Mouse (Mus musculus) spleen, adult 12 weeks (tissue): ENCODE data around the gene Evi5.

Source experiments
- DNase-seq: peaks from one replicate; pipeline ENCODE4 v3.0.0; 2022; ENCODE audit warnings: low spot score

The Evi5 gene

DNA sequence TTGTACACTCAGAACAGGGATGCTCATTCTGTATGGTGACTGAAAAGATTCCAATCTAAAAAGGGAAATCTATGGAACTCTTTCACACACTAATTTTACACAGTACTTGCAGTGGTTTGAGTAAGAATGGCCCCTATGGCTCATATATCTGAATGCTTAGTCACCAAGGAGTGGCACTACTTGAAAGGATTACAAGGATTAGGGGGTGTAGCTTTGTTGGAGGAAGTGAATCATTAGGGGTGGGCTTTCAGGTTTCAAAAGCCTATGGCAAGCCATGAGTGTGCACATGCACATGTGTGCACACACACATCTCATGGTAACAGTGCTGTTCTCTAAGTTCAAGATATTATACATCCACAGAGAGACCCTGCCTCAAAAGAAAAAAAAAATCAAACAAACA, 72.3 kb downstream of the Evi5 start:
- DNase-seq, result no peak

- no peak for DNase-seq
Observed at GRCm38 (mm10) chr5:107801234-107801633, 73.7 kb downstream of the Evi5 start.

GRCm38 (mm10) chr5:107798290-107798689, 76.6 kb downstream of the Evi5 start:
- no peak for DNase-seq

DNA sequence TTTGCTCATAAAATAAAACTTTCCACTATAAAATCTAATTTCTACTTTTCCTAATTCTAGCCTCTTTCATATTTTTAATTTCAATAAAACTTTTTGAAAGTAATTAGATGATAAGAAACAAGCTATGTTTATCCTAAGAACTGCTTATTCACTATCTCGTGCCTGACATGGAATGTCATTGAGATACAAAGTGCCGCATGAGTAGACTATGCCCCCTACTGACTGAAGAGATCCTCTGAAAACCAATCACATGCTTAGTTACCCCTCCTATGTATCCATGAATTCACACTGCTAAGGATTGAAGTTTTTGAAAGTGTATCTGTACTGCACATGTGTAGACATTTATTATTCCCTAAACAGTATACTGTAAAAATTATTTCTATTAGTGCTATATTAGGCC, 81.0 kb downstream of the Evi5 start:
- DNase-seq, result no peak

GRCm38 (mm10) chr5:107793258-107793657, 81.6 kb downstream of the Evi5 start:
- no peak for DNase-seq

DNA sequence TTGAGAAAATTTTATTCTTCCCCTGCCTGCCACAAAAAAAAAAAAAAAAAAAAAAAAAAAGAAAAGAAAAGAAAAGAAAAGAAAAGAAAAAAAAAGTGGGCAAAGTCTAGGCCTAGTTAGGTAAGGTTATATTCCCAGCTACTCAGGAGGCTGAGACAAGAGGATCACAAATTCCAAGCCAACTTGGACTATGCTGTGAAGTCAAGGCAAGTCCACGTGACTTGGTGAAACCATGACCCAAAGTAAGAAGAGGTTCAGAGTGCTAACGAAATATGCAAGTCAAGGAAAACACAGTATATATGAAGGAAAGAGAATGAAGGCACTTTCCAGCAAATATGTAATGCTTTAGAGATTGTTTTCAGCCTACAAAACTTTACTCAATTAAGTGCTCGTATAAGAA, 82.4 kb downstream of the Evi5 start:
- DNase-seq, result no peak

DNA sequence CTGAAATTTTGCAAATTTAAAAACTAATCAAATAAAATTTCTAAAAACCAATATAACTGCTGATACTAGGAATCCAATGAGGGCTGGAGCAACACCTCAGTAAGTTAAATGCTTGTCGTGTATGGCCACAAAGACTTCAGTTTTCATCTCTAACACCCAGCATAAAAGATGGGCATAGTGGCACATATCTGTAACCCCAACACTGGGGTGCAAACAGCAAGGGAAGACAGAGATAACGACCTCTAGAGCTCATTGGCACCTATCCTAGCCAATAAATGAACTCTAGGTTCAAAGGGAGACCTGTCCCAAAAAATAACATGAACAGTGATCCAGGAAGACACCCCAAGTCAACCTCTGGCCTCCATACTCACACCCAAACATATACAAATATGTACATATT, 82.9 kb downstream of the Evi5 start:
- DNase-seq, result no peak

DNA sequence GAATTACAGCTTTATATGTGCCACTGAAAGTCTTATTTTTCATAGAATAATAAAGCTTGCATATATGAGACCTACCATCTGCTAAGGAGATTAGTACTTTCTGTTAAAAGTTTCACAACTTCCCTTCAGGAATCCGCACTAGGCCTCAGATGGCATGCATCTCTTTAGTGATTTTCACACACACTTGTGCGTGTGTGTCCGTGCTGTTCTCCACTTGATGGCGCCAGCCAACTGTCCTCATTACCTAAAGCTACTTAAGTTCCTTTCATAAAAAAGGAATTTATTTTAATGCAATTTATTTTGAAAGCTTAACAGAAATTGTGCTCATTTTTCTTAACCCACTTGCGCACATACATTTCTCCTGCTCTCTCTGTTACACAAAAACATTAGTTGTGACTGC, 85.4 kb downstream of the Evi5 start:
- DNase-seq, result no peak

- no peak for DNase-seq
Observed at GRCm38 (mm10) chr5:107787682-107788443, 87.0 kb downstream of the Evi5 start.

GRCm38 (mm10) chr5:107782360-107782759, 92.5 kb downstream of the Evi5 start:
- DNase-seq, result no peak

- no peak for DNase-seq
Observed at GRCm38 (mm10) chr5:107778763-107779162, 96.1 kb downstream of the Evi5 start.

GRCm38 (mm10) chr5:107777545-107777830, 97.4 kb downstream of the Evi5 start:
- no peak for DNase-seq

DNA sequence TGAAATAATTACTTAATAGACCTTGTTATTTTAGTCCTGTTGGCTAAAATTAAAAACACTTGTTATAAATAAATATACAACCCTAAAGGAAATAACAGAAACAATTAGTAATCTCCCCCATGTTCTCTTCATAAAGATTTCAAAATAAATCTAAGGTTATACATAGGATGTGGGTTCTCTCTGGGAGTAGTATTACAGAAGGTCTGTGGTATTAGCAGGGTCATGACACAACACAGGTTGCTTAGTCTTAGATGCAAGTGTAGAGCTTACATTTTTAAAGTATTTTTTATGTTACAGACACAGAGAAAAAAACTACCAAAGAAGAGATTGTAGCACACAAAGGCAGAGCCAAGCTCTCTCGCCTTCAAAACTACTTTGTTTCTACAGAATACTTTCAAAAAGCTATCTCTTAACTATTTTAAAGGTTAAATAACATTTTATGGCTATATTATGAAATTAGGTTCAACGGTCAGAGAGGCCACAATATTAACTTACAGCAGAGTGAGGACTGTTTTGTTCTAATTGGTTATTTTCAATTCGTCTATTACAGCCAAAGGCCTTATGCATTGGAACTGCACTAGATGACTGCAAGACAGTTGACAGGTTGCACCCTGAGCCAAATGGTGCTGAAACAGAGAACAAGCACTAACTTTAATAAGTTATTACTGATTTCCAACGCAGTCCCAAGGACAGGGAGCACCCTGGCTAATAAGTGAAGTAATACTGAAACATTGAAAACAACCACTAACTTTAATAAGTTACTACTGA, 97.9 kb downstream of the Evi5 start:
- DNase-seq, result no peak

- DNase-seq, result no peak
Observed at GRCm38 (mm10) chr5:107775875-107776274, 99.0 kb downstream of the Evi5 start.

GRCm38 (mm10) chr5:107772049-107772448, 102.9 kb downstream of the Evi5 start:
- DNase-seq, result no peak

DNA sequence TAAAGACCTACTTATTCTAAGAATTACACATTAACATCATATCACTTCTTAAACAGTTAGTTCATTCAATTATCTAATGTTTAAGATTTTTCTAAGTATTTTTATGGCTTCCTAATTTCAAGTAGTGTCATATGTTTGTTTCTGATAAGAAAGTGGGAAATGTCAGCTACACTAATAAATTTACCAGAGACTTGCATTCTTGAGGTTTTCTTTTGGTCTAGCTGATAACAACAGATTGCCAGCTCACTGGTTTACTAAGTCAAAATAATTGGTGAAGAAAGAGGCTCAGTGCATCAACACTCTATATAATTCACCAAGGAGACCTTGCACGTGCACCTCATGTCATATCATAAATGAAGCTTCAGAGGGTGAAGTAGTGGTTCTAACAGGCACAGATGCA, 106.7 kb downstream of the Evi5 start:
- DNase-seq, result no peak

- DNase-seq, result no peak
Observed at GRCm38 (mm10) chr5:107765946-107766345, 109.0 kb downstream of the Evi5 start.

DNA sequence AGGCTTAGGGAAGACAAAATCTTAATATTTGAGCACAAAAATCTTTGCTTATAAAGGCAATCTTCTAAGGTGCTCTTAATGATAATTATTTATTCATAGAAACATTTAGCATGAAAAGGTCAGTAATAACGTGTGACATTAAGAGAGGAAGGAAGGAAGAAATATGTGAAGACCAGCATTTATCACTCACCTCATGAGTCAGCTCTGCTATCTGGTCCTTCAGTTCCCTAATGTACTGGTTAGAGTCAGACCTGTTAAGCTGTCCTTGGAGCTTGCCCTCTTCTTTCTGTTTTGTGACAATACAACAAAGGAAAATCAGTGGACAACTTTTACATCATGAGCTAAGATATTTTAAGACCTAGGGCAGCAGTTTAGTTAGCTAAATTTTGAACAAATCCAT, 110.4 kb downstream of the Evi5 start:
- DNase-seq, result no peak

GRCm38 (mm10) chr5:107763674-107764073, 111.2 kb downstream of the Evi5 start:
- no peak for DNase-seq

DNA sequence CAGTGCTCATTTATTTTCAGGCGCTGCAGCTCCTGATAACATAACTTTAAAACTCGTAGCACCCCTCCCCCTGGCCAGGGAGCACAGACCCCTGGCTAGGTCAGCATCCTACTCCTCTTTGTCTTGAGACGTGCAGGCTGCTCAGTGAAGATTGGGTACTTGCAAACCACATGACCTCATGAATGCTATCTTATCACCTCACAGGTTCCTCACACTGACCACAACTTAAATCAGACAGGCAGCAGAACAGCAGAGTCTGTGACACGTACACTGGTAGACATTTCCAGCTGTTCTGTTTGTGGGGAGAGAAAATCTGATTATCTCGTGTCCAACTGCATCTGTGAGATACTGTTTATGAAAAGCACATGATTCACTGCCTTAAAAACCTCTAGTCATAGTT, 115.8 kb downstream of the Evi5 start:
- no peak for DNase-seq

GRCm38 (mm10) chr5:107756072-107756471, 118.8 kb downstream of the Evi5 start:
- no peak for DNase-seq

DNA sequence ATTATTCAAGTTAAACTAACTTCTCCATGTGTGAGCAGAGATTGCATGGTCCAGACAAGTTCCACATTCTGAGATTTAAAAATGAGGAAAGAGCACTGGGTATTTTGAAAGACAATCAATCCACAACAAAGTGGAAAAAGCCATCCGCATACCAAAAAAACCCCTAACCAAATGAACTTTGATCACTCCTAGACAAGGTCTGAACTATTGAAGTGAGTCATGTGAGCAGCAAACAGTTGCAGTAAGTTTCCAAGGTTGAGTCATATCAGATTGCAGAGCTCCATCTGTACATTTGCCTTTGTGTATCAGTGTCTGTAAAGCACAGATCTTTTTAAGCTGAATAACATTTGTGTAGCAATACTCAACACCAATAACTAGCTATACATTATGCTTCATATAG, 120.2 kb downstream of the Evi5 start:
- DNase-seq, result no peak

DNA sequence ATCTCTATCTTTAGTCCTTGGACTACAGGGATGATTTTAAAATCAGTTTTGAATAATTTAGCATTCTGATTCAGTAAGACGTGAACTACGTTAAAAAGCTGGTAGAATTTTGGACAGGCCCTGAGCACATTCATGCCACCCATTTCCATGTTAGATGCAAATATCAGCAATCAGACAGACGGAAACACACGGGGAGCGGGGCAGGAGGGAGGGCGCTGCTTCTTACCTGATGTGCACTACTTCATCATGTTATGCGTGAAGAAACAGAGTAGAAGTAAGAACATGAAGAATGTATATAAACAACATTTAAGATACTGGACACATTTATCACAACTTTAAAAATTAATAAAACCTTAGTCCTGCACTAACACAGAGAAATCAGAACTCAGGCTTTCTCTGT, 121.3 kb downstream of the Evi5 start:
- DNase-seq, result no peak
